Mouse (Mus musculus): ENCODE results near the gene Defb43. TPM values are rescaled to one million over a fixed set of nuclear protein-coding genes. Genes with fewer than 3 reads are reported as not detected.

Gene Defb43
- polyA plus RNA-seq (2014; fragmentation: Nextera tagmentation; extraction: Ambion mirVana), result not detected in 2 replicates

GRCm38 (mm10) chr14:63011471-63011870 lies at the start of gene Defb43:
Defb43 (plus strand) TSS chr14:63011771.
- H3K4me3 ChIP-seq (ENCODE audit: low read depth, low read length), result no peak within 1 kb of the TSS
- 93% methylated on average over 5 of the region's 5 CpGs for WGBS (ENCODE audit: insufficient replicate concordance)
- no peak within 1 kb of the TSS for H3K27ac ChIP-seq (ENCODE audit: low read depth, low read length)
- H3K9ac ChIP-seq (ENCODE audit: low read depth, low read length), result no peak within 1 kb of the TSS
- ATAC-seq (replicated peaks; ENCODE audit: insufficient number of reproducible peaks, low FRiP score, low TSS enrichment), result no peak
- no peaks in the 10 kb centered on the region for H3K36me3 ChIP-seq (ENCODE audit: control insufficient read depth, insufficient read depth, low read length)
- 0 out of 2 replicates have a peak, but pooled peaks cover 5% of the 10 kb centered on the region for H3K27me3 ChIP-seq (ENCODE audit: control insufficient read depth, insufficient read depth, low read length)
- no peaks in the 10 kb centered on the region for H3K9me3 ChIP-seq (replicated peaks; ENCODE audit: control insufficient read depth, low read length)
- no peak within 1 kb of the TSS for H3K4me2 ChIP-seq
- no peaks in the 10 kb centered on the region for H3K4me1 ChIP-seq (ENCODE audit: control insufficient read depth, insufficient read depth, low read length)

DNA sequence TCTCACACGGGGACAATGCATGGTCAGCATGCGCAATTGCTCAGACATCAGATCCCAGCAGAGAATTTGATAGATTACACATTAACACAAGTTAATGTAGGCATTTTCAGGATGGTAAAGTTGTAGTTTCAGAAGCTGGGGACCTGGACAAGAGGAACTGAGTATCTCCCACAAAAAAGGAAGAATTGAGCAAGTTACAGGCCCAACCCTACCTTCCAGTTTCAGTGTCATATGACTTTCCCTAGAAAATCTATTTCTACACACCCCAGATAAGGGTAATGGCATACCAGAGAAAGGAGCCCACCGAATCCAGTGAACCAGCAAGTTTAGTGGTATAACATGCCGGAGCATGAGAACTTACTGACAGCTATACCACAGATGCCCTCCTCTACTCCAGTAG lies 47.9 kb upstream of the Defb43 start:
- Histone ChIP-seq H3K27me3 (ENCODE audit: control insufficient read depth, insufficient read depth, low read length) (no peaks in the 10 kb centered on the region), H3K27ac (ENCODE audit: low read depth, low read length) (no peak overlapping the region), H3K4me2 (no peak overlapping the region), H3K4me3 (ENCODE audit: low read depth, low read length) (no peak overlapping the region), H3K36me3 (ENCODE audit: control insufficient read depth, insufficient read depth, low read length) (peaks cover 2% of the 10 kb centered on the region; the same call in 1 of the 2 replicates), H3K4me1 (ENCODE audit: control insufficient read depth, insufficient read depth, low read length) (peaks cover 11% of the 10 kb centered on the region), H3K9me3 (replicated peaks; ENCODE audit: control insufficient read depth, low read length) (no peaks in the 10 kb centered on the region), H3K9ac (ENCODE audit: low read depth, low read length) (no peak overlapping the region)
- 77% methylated on average over 4 of the region's 4 CpGs for WGBS (ENCODE audit: insufficient replicate concordance)
- ATAC-seq (replicated peaks; ENCODE audit: insufficient number of reproducible peaks, low FRiP score, low TSS enrichment), result no peak

DNA sequence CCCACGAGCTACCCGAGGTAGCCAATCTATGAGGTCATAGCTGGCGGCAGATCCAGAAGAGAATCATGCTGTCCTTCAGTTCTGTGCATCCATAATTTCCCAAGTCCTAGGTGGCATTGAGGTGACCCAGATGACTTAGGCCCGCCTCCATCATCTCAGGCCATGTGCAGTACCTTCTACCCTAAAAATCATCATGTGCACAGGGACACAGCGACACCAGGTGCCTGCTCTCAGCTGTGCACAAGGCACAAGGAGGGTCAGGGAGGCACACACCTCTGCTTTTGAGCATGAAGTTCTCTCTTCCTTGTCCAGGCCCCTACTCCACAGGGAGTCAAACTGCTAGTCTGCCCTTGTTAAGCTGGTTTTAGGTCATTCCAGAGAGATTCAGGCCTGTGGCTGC lies 46.2 kb upstream of the Defb43 start:
- peaks cover 11% of the 10 kb centered on the region for H3K4me1 ChIP-seq (ENCODE audit: control insufficient read depth, insufficient read depth, low read length)
- H3K4me3 ChIP-seq (ENCODE audit: low read depth, low read length), result peak overlapping the region; percentile 44
- H3K27ac ChIP-seq (ENCODE audit: low read depth, low read length), result 0 out of 2 replicates have a peak overlapping the region, but pooled peaks have one; percentile 29
- peak overlapping the region; percentile 52; the same call in 1 of the 2 replicates for H3K9ac ChIP-seq (ENCODE audit: low read depth, low read length)
- ATAC-seq (replicated peaks; ENCODE audit: insufficient number of reproducible peaks, low FRiP score, low TSS enrichment), result no peak
- WGBS (ENCODE audit: insufficient replicate concordance), result 78% methylated on average over 5 of the region's 5 CpGs
- no peaks in the 10 kb centered on the region for H3K9me3 ChIP-seq (replicated peaks; ENCODE audit: control insufficient read depth, low read length)
- no peaks in the 10 kb centered on the region; the same call in 1 of the 2 replicates for H3K36me3 ChIP-seq (ENCODE audit: control insufficient read depth, insufficient read depth, low read length)
- H3K27me3 ChIP-seq (ENCODE audit: control insufficient read depth, insufficient read depth, low read length), result no peaks in the 10 kb centered on the region
- peak overlapping the region; percentile 67 for H3K4me2 ChIP-seq

DNA sequence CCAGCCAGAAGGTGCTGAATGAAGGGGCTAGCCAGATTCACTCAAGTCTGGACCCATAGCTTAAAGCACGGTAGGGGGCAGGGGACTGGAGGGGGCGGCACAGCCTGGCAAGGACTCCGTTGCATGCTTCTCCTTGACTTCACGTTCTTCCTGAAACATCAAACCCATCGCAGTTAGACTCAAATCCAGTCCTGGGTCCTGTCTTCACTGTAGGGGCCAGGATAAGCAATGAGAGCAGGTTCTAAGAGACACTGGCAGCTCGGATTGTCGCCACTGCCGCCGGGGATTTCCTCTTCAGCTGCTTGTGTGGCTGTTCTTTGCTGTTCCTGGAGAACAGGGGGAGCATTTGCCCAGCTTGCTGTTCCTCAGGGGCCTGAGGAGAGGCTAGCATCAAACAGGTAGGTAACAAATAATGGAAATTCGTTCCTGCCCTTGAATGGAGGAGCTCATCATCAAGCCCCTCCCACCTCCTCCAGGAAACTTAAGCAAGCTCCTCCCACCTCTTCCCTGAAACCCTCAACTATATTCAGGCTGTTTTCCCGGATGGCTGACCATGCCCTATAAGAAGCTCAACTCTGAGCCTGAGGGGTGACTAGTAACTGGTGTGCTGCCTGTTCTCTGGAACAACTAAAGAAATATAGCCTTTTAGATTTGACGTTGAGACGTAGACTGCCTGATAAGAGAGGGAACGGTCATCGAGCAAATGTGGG lies 45.6 kb upstream of the Defb43 start:
- H3K36me3 ChIP-seq (ENCODE audit: control insufficient read depth, insufficient read depth, low read length), result no peaks in the 10 kb centered on the region
- WGBS (ENCODE audit: insufficient replicate concordance), result 21% methylated on average over 15 of the region's 15 CpGs
- H3K27ac ChIP-seq (ENCODE audit: low read depth, low read length), result 0 out of 2 replicates have a peak overlapping the region, but pooled peaks have one; percentile 29
- H3K4me2 ChIP-seq, result peak overlapping the region; percentile 67
- H3K27me3 ChIP-seq (ENCODE audit: control insufficient read depth, insufficient read depth, low read length), result no peaks in the 10 kb centered on the region
- H3K4me1 ChIP-seq (ENCODE audit: control insufficient read depth, insufficient read depth, low read length), result peaks cover 11% of the 10 kb centered on the region
- peak overlapping the region; percentile 44 for H3K4me3 ChIP-seq (ENCODE audit: low read depth, low read length)
- peak overlapping the region; percentile 52 for H3K9ac ChIP-seq (ENCODE audit: low read depth, low read length)
- ATAC-seq (replicated peaks; ENCODE audit: insufficient number of reproducible peaks, low FRiP score, low TSS enrichment), result no peak
- no peaks in the 10 kb centered on the region for H3K9me3 ChIP-seq (replicated peaks; ENCODE audit: control insufficient read depth, low read length)

DNA sequence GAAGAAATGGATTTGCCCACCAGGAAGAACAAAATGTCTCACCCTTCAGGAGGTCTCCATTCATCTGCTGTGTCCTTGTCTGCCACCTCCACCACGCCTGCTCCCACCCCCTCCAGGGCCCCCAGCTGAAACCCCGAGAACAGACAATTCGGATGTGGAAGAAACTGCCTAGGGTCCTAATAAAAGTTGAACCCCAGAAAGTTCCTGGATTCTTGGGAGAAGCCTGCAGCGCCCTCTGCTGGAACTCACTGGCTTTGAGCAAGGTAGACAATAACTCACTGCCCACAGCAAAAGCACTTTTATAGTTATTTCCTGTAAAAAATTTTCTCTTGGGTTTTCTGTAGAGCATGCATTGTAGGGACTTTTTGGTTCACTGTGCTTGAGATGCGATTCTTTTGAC lies 36.5 kb upstream of the Defb43 start:
- no peak overlapping the region for H3K4me3 ChIP-seq (ENCODE audit: low read depth, low read length)

DNA sequence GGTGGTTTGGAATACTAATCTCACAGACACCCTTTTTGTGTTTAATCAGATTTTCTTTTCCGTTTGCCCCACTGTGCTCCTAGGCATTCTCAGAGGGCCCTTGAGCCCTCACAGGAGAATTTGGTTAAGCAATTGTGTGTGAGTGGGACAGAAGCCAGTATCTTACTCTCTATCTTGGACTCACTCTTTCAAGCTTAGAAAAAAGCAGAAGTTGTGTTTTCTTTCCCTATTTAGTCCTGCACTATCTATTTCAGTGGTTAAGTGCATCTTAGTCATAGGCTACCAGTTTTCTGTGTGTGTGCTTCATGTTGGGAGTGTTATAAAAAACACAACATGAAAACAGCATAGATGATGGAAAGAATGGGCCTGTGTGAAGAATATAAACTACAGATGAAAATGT lies 31.8 kb upstream of the Defb43 start:
- no peak overlapping the region for H3K27ac ChIP-seq (ENCODE audit: low read depth, low read length)
- H3K4me2 ChIP-seq, result no peak overlapping the region
- no peak overlapping the region for H3K9ac ChIP-seq (ENCODE audit: low read depth, low read length)
- H3K36me3 ChIP-seq (ENCODE audit: control insufficient read depth, insufficient read depth, low read length), result no peaks in the 10 kb centered on the region
- no peak for ATAC-seq (replicated peaks; ENCODE audit: insufficient number of reproducible peaks, low FRiP score, low TSS enrichment)
- no peaks in the 10 kb centered on the region for H3K9me3 ChIP-seq (replicated peaks; ENCODE audit: control insufficient read depth, low read length)
- no peak overlapping the region for H3K4me3 ChIP-seq (ENCODE audit: low read depth, low read length)
- H3K27me3 ChIP-seq (ENCODE audit: control insufficient read depth, insufficient read depth, low read length), result no peaks in the 10 kb centered on the region
- H3K4me1 ChIP-seq (ENCODE audit: control insufficient read depth, insufficient read depth, low read length), result no peaks in the 10 kb centered on the region
- WGBS (ENCODE audit: insufficient replicate concordance), result 58% methylated on average over 1 of the region's 1 CpGs

More for the DNA sequence above, 36.5 kb upstream of the Defb43 start:
- no peaks in the 10 kb centered on the region for H3K27me3 ChIP-seq (ENCODE audit: control insufficient read depth, insufficient read depth, low read length)
- peak overlapping the region; percentile 12; the same call in 1 of the 2 replicates for H3K4me2 ChIP-seq
- 11% methylated on average over 5 of the region's 5 CpGs for WGBS (ENCODE audit: insufficient replicate concordance)
- H3K4me1 ChIP-seq (ENCODE audit: control insufficient read depth, insufficient read depth, low read length), result no peaks in the 10 kb centered on the region
- no peaks in the 10 kb centered on the region for H3K36me3 ChIP-seq (ENCODE audit: control insufficient read depth, insufficient read depth, low read length)
- no peaks in the 10 kb centered on the region for H3K9me3 ChIP-seq (replicated peaks; ENCODE audit: control insufficient read depth, low read length)
- H3K9ac ChIP-seq (ENCODE audit: low read depth, low read length), result no peak overlapping the region
- ATAC-seq (replicated peaks; ENCODE audit: insufficient number of reproducible peaks, low FRiP score, low TSS enrichment), result no peak
- H3K27ac ChIP-seq (ENCODE audit: low read depth, low read length), result no peak overlapping the region

DNA sequence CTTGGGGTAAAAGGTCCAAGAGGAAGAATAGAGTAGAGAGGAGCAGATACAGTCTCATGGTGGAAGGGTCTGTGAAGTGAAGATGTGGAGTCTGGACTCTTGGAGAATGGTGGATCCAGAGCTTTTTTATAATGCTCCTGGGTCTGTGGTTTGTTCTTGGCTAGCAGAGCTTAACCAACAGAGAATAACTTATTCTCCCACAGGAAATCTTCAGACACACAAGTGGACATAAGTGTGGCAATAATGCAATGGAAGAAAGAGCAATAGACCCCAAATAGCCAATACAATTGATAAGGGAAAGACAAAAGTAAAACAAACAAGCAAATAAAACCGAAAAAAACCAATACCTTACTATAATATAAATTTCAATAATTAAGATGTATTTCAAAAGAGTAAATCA lies 27.2 kb upstream of the Defb43 start, which contains the start of gene Defb48:
TSS of gene Defb48 (minus strand) at position 101 of the 400 bp plus-strand sequence.
- no peaks in the 10 kb centered on the region for H3K9me3 ChIP-seq (replicated peaks; ENCODE audit: control insufficient read depth, low read length)
- H3K4me1 ChIP-seq (ENCODE audit: control insufficient read depth, insufficient read depth, low read length), result no peaks in the 10 kb centered on the region
- 57% methylated on average over 1 of the region's 1 CpGs for WGBS (ENCODE audit: insufficient replicate concordance)
- no peak for ATAC-seq (replicated peaks; ENCODE audit: insufficient number of reproducible peaks, low FRiP score, low TSS enrichment)
- H3K4me3 ChIP-seq (ENCODE audit: low read depth, low read length), result no peak within 1 kb of the TSS
- H3K4me2 ChIP-seq, result no peak within 1 kb of the TSS
- no peak within 1 kb of the TSS for H3K9ac ChIP-seq (ENCODE audit: low read depth, low read length)
- no peaks in the 10 kb centered on the region for H3K36me3 ChIP-seq (ENCODE audit: control insufficient read depth, insufficient read depth, low read length)
- H3K27ac ChIP-seq (ENCODE audit: low read depth, low read length), result no peak within 1 kb of the TSS
- no peaks in the 10 kb centered on the region for H3K27me3 ChIP-seq (ENCODE audit: control insufficient read depth, insufficient read depth, low read length)

DNA sequence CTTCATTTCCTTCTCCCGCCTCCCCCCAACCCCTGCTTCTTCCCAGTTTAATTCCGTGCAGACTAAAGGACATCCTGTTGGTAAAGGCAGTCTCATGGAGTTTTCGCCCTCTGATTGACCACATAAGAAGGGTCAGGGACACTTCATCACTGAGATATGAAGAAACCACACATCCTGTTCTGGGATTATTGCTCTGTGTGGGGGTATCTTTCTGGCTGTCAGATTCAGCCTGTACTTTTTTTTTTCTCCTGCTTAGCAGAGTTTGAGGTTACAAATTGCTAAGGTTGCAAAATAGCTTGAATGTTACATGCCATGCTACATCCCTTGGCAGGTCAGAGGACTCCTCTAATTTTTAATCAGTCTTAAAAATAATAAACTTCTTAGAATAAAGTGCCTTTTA lies 20.3 kb upstream of the Defb43 start:
- Histone ChIP-seq H3K27ac (ENCODE audit: low read depth, low read length) (no peak overlapping the region), H3K4me3 (ENCODE audit: low read depth, low read length) (no peak overlapping the region), H3K4me2 (no peak overlapping the region), H3K36me3 (ENCODE audit: control insufficient read depth, insufficient read depth, low read length) (no peaks in the 10 kb centered on the region), H3K9me3 (replicated peaks; ENCODE audit: control insufficient read depth, low read length) (no peaks in the 10 kb centered on the region), H3K4me1 (ENCODE audit: control insufficient read depth, insufficient read depth, low read length) (no peaks in the 10 kb centered on the region), H3K27me3 (ENCODE audit: control insufficient read depth, insufficient read depth, low read length) (no peaks in the 10 kb centered on the region), H3K9ac (ENCODE audit: low read depth, low read length) (no peak overlapping the region)
- no peak for ATAC-seq (replicated peaks; ENCODE audit: insufficient number of reproducible peaks, low FRiP score, low TSS enrichment)
- WGBS (ENCODE audit: insufficient replicate concordance), result 58% methylated on average over 3 of the region's 3 CpGs

Measured in heart, embryonic 11.5 days (tissue).